Mouse (Mus musculus): ENCODE results near the gene Carns1. TPM values are rescaled to one million over a fixed set of nuclear protein-coding genes. Genes with fewer than 3 reads are reported as not detected.
A peak's percentile ranks its signal among the peaks of the same experiment; 100 is the strongest.

Gene Carns1
- total RNA-seq, 2 experiments from 2014 or later: 5.1 to 9.2 TPM

- no peak for DNase-seq (ENCODE audit: low spot score in 2 of 2)
Observed at GRCm38 (mm10) chr19:4171393-4172290, 3.6 kb downstream of the Carns1 start.

GRCm38 (mm10) chr19:4170723-4171392, 4.4 kb downstream of the Carns1 start:
- no peak for DNase-seq (ENCODE audit: low spot score in 2 of 2)

DNA sequence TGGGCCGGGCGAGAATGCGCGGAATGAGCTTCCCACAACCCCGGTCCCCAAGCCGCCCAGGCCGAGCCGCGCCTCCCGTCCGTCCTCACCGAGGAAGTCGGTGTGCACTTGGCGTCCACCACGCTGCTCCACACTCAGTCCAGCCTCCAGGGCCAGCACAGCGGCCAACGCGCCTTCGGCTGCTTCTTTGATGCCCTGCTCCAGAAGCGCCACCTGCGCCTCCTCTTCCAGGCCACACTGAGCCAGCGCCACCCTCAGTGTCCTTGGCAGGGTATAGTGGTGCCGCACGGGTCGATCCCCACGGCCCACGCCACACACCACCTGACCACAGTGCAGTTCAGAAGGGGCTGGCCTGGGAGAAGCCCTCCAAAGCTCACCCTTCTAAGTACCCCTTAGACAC, 5.5 kb downstream of the Carns1 start:
- DNase-seq (ENCODE audit: low spot score in 2 of 2): no peak

DNA sequence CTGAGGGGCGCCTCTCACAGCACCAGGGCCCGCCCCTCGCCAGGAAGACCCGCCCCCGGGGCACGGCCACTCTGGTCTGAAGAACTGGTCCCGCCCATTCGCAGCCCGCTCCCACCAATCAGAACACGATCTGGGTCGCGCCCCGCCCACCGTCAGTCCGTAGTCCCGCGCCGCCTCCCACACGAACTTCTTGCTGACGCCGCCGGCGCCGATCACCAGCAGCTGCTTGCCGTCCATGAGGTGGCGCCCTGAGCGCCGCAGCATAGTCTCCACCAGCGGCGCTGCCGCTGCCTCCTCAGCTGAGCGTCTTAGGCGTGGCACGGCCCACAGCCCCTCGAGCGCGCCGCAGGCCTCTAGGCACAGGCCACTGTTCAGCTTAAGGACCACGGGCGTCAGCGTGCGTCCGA, 5.9 kb downstream of the Carns1 start:
- DNase-seq (ENCODE audit: low spot score in 2 of 2): peak; percentile 100

GRCm38 (mm10) chr19:4166678-4167476, 8.4 kb downstream of the Carns1 start:
- no peak for DNase-seq (ENCODE audit: low spot score in 2 of 2)

GRCm38 (mm10) chr19:4164721-4165120, 10.6 kb downstream of the Carns1 start:
- DNase-seq (ENCODE audit: low spot score in 2 of 2): no peak

DNA sequence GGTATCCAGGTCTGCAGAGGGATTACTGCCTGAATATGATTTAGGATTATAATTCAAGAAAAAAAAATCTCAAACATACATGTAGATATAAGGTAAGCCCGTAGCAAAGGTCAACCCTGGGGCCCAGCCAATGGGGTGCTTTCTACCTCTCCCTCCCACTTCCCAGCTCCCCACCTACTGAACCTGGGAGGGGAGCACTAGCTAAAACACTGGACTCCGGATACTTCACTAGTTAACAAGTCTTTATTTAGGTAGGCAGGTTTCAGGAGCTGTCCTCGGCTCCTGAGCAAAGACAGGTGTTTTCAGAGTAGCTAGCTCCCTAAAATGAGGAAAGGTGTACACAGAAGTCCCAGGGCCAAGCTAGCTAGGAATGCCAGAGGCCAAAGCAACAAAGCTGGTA, 11.2 kb downstream of the Carns1 start:
- no peak for DNase-seq (ENCODE audit: low spot score in 2 of 2)

GRCm38 (mm10) chr19:4163543-4163887, 11.8 kb downstream of the Carns1 start:
- DNase-seq (ENCODE audit: low spot score in 2 of 2): no peak

DNA sequence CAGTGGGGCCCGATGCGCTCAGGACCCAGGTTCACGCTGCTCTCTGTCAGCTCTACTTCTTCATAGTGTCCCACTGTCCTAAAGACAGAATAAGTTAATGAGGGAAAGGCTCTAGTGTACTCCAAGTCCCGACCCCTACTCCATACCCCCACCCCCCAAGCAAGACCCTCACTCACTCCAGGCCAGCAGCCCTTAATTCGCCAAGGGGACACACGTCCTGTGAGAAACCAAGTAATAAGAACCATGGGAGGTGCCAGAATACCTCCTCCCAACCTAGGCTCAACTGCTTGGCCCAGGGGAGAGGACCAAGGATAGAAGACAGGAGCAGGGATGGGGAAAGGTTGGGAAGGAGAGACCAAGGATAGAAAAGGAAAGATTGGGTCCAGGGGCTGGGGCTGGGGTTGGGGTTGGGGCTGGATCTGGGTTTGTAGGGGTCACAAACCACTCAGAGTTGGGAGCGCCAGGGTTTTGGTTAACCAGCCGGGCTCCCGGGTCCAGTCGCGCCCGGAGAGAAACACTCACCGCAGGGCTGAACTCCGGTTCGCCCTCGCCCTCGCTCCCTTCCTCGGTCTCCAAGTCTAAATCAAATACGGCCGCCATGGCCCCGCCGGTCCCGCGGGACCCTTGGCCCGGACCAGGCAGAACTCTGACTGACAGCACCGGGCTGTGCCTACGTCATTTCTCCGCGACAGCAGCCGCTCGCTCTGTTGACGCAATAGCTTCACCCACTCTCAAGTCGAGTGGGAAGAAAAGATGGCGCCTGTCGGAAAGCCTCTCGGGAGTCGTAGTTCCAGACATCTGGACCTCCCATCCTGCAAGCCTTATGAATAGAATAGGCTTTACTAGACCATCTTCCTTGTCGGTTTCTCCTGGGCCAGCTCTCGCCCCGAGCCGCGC, 12.4 kb downstream of the Carns1 start, which contains the start of gene Rps6kb2:
Gene Rps6kb2 (minus strand): TSS at position 709 of the 897 bp plus-strand sequence.
- DNase-seq (ENCODE audit: low spot score in 2 of 2): peak; percentile 98 to 99

GRCm38 (mm10) chr19:4159049-4159448, 16.2 kb downstream of the Carns1 start:
- no peak for DNase-seq (ENCODE audit: low spot score in 2 of 2)

GRCm38 (mm10) chr19:4156771-4157170, 18.5 kb downstream of the Carns1 start:
- DNase-seq (ENCODE audit: low spot score in 2 of 2): no peak

DNA sequence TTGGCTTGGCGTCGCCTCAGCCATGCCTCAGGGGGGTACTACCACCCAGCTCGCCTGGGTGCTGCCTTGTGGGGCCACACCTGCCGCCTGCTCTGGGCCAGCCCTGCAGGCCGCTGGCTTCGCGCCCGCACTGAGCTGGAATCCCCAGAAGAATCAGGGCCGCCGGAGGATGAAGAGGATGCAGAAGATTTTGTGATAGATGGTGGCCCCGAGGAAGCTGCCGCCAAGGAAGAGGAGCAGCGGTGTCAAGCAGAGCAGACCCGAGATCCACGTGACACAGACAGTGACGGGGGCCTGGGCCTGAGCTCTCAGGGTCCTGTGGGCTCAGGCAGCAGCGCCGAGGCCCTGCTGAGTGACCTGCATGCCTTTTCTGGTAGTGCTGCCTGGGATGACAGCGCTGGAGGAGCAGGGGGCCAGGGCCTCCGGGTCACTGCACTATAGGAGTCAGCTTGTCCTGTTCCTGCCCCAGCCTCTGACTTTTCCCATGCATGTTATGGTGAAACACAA, 19.2 kb downstream of the Carns1 start:
- no peak for DNase-seq (ENCODE audit: low spot score in 2 of 2)

DNA sequence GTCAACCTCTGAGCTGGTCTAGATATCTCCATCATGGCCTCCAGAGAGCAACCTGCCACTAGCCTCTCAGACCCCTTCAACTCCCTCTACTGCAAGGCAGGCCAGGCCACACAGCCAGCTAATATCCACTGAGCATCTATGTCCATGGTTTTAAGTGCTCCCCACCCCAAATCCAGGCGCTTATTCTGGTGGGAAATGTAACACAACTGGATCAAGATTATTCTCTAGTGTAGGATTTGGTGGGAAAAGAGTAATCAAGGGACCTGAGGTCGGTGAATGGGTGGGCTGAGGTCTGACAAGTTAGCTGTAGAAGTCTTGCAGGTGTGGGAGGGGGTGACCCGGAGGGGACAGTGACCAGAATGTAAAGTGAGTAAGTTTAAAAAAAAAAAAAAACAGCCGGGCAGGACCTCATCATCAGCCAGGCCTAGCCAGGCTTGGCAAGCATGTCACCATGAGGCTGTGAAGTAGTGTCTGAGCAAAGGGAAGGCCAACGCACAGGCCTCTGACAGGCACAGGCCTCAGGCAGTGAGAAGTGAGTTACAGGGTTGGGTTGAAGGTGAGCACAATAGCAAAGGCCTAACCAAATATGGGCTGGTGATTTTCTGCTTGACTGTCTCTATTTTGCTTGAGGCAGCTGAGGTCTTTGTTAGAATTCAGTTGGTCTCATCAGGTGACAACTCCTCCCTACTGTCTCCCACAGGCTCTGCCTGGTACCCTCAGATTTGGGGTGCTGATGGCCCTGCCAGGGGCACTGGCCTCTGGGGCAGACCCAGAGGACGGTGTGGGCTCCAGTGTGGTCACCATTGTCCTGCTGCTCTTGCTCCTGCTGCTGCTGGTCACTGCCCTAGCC, 19.8 kb downstream of the Carns1 start:
- DNase-seq (ENCODE audit: low spot score in 2 of 2): no peak

- no peak for DNase-seq (ENCODE audit: low spot score in 2 of 2)
Observed at GRCm38 (mm10) chr19:4154437-4155222, 20.6 kb downstream of the Carns1 start.

DNA sequence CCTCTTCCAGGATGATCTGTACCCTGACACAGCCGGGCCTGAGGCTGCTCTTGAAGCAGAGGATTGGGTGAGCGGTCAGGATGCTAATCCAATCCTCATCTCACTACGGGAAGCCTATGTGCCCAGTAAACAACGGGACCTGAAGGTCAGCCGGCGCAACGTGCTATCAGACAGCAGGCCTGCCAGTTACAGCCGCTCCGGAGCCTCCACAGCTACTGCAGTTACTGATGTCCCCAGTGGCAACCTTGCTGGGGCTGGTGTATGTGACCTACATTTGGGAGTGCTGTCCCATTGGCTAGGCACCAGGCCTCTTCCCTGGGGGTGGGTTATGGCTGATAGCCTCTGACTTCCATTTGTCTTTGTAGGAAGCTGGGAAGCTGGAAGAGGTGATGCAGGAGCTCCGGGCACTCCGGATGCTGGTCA, 22.0 kb downstream of the Carns1 start, which contains the start of gene Ptprcap:
Gene Ptprcap (plus strand): TSS at position 373 of the 423 bp plus-strand sequence.
- no peak for DNase-seq (ENCODE audit: low spot score in 2 of 2)

GRCm38 (mm10) chr19:4152445-4153231, 22.6 kb downstream of the Carns1 start:
- DNase-seq (ENCODE audit: low spot score in 2 of 2): no peak

- no peak for DNase-seq (ENCODE audit: low spot score in 2 of 2)
Observed at GRCm38 (mm10) chr19:4151898-4152297, 23.4 kb downstream of the Carns1 start.

DNA sequence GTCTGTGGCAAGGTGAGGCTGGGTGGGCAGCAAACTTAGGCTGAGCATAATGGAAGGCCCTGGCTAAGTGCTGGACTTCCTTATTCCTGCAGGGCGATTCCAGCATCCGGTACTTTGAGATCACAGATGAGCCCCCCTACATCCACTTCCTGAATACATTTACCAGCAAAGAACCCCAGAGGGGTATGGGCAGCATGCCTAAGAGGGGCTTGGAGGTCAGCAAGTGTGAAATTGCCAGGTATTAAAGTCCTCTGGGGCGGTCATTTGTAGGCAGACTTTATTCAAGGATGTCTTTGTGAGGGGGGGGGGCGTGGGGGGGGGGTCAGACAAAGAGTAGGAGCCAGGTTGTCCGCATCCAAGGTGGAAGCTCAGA, 23.8 kb downstream of the Carns1 start:
- DNase-seq (ENCODE audit: low spot score in 2 of 2): no peak

Measured in left cerebral cortex, adult 18-20 months (tissue).